Mouse (Mus musculus) kidney, postnatal 0 days (tissue): Measurements from ENCODE around the gene Gm12216. TPM values are rescaled to one million over a fixed set of nuclear protein-coding genes. Genes with fewer than 3 reads are reported as not detected.
A peak's percentile ranks its signal among the peaks of the same experiment; 100 is the strongest.

Source experiments
- ATAC-seq: fragments of 200-750 bp; cut with Nextera tagmentation; replicated peaks from 2 replicates; pipeline ENCODE4 v1.8.0; 2017; ENCODE audit warnings: low read depth, moderate number of reproducible peaks, moderate TSS enrichment, moderate library complexity; ENCODE audit not compliant: low FRiP score
- DNase-seq: peaks from one replicate; pipeline ENCODE4 v3.0.0-alpha.2; 2016; ENCODE audit warnings: low spot score
- H3K27ac ChIP-seq: fragments of 300-500 bp; sonication (generic); 2 replicates; pipeline ENCODE4 v1.5.1; 2014; ENCODE audit warnings: mild to moderate bottlenecking
- H3K27me3 ChIP-seq: fragments of 300-500 bp; sonication (generic); 2 replicates; pipeline ENCODE4 v1.6.1; 2014; ENCODE audit warnings: low read length, mixed read lengths; ENCODE audit not compliant: insufficient read depth
- H3K36me3 ChIP-seq: fragments of 300-500 bp; sonication (generic); 2 replicates; pipeline ENCODE4 v1.6.1; 2014; ENCODE audit warnings: low read length, mixed read lengths; ENCODE audit not compliant: insufficient read depth
- H3K4me1 ChIP-seq: fragments of 300-500 bp; sonication (generic); replicated peaks from 2 replicates; pipeline ENCODE4 v1.6.1; 2014; ENCODE audit warnings: antibody characterized with exemption, low read length, mixed read lengths; ENCODE audit not compliant: insufficient read depth
- H3K4me2 ChIP-seq: fragments of 300-500 bp; sonication (generic); 2 replicates; pipeline ENCODE4 v1.6.1; 2014; ENCODE audit warnings: mild to moderate bottlenecking, low read length, moderate library complexity, mixed read lengths
- H3K4me3 ChIP-seq: fragments of 300-500 bp; sonication (generic); replicated peaks from 2 replicates; pipeline ENCODE4 v1.5.1; 2014; ENCODE audit warnings: low read depth, low read length
- H3K9ac ChIP-seq: fragments of 300-500 bp; sonication (generic); 2 replicates; pipeline ENCODE4 v1.6.1; 2014; ENCODE audit warnings: low read depth, low read length
- H3K9me3 ChIP-seq: fragments of 300-500 bp; sonication (generic); replicated peaks from 2 replicates; pipeline ENCODE4 v1.6.1; 2016; ENCODE audit warnings: low read length, inconsistent platforms, mixed read lengths
- CTCF ChIP-seq: IDR thresholded peaks from 2 replicates; pipeline ENCODE4 v1.5.1; 2016; ENCODE audit warnings: antibody characterized with exemption, low read depth, mild to moderate bottlenecking, moderate library complexity
- WGBS: fragments of 180-500 bp; shearing (Covaris S2); extraction: QIAGEN DNeasy Blood & Tissue Kit; methylation state at CpG from one replicate; pipeline ENCODE4 v1.1.7; 2014; 5-methylcytosine and 5-hydroxymethylcytosine counted together
- polyA plus RNA-seq: library from polyadenylated mRNA; unstranded; fragments of >200 nt; fragmentation: Nextera tagmentation; extraction: Ambion mirVana; gene quantifications from 2 replicates; pipeline ENCODE4 v1.2.1, GENCODE M21; 2015

The Gm12216 gene
- polyA plus RNA-seq, 1 experiment from 2014 or later: 2.3 TPM

DNA sequence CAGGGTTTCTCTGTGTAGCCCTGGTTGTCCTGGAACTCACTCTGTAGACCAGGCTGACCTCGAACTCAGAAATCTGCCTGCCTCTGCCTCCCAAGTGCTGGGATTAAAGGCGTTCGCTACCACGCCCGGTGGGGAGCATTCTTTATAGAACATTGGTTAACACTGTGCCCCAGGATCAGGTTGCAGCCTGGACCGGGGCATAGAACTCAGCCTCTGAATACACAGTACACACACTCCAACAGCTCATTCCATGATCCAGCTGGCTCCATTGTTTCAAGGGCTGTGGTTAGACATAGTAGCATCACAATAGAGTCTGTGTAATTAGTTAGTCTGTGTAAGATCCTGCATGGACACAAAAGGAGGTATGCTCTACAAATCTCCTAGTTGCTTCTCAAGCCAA lies 40.9 kb upstream of the Gm12216 start:
- Histone ChIP-seq H3K36me3 (no peaks in the 10 kb centered on the region), H3K9ac (no peak overlapping the region), H3K9me3 (no peaks in the 10 kb centered on the region), H3K4me1 (peaks cover 10% of the 10 kb centered on the region; the same call in 1 of the 2 replicates), H3K4me2 (no peak overlapping the region), H3K27ac (no peak overlapping the region), H3K4me3 (no peak overlapping the region), H3K27me3 (no peaks in the 10 kb centered on the region)
- DNase-seq: no peak
- no peak for ATAC-seq
- TF ChIP-seq CTCF: no peak
- WGBS: 89% methylated on average over 6 of the region's 6 CpGs

DNA sequence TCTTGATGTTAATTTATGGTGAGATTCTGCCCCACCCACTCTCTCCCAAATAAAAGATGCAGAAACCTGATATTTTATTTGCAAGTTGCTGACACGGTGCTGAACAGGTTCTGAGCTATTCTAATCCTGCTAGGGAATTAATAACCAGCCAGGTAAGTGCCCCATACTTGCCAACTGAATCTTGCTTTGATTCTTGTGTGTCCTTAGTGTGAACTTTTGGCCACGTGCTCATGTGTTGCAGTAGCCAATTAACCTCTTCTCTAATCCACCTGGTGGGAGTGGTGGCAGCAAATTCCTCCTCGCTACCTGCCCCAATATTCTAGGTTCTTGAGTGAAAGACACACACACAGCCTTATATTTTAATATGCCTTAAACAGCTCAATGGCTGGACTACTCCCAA lies 39.9 kb upstream of the Gm12216 start:
- no peaks in the 10 kb centered on the region for H3K36me3 ChIP-seq
- 0 out of 2 replicates have a peak, but pooled peaks cover 4% of the 10 kb centered on the region for H3K4me1 ChIP-seq
- DNase-seq (no peak), ATAC-seq (peak; percentile 54; the same call in 1 of the 2 replicates)
- TF ChIP-seq CTCF: no peak
- H3K4me3 ChIP-seq: no peak overlapping the region
- no peak overlapping the region for H3K4me2 ChIP-seq
- no peak overlapping the region for H3K27ac ChIP-seq
- WGBS: 22% methylated on average over 3 of the region's 3 CpGs
- H3K9ac ChIP-seq: no peak overlapping the region
- no peaks in the 10 kb centered on the region for H3K27me3 ChIP-seq
- H3K9me3 ChIP-seq: no peaks in the 10 kb centered on the region

DNA sequence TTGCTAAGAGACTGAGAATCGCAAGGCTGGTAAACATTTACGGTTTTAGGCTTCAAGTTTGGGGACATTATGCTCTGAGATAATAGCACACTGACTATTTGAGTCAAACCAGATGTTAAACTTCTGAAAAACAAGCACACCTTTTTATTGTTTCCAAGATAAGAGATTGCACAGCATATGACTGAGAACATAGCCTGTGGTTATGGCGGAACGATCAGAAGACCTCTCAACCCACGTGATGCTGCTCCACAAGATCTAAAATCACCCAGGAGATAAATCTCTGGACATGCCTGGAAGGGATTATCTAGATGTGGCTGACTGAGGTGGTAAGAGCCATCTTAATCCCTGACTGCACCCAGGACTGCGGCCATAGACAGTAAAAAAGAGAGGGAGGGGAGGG lies 37.9 kb upstream of the Gm12216 start:
- Histone ChIP-seq H3K9ac (no peak overlapping the region), H3K9me3 (no peaks in the 10 kb centered on the region), H3K36me3 (no peaks in the 10 kb centered on the region), H3K4me3 (no peak overlapping the region), H3K27ac (no peak overlapping the region), H3K4me2 (no peak overlapping the region), H3K4me1 (no peaks in the 10 kb centered on the region; the same call in 1 of the 2 replicates), H3K27me3 (no peaks in the 10 kb centered on the region)
- no peak for TF ChIP-seq CTCF
- 74% methylated on average over 6 of the region's 6 CpGs for WGBS
- DNase-seq (no peak), ATAC-seq (no peak)

DNA sequence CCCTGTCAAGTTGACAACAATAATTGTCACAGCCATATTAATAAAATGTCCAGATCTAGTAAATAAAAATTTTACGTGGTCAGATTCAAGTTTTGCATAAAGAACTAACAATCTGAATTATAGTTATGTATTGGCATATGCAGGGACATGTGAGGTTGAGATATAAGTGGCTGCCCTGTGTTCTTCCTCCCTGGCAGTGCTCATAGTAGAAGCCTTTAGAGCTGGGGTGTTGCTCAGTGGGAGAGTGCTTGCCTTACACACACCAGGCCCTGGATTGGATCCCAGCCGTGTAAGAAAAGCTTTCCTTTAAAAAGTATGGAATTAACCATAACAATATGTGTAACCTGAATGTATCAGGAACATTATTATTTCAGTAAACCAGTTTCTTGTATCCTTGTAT lies 34.4 kb upstream of the Gm12216 start:
- DNase-seq: no peak
- no peak overlapping the region for H3K4me2 ChIP-seq
- H3K27me3 ChIP-seq: no peaks in the 10 kb centered on the region
- H3K9me3 ChIP-seq: no peaks in the 10 kb centered on the region
- no peak for ATAC-seq
- no peaks in the 10 kb centered on the region for H3K36me3 ChIP-seq
- H3K9ac ChIP-seq: no peak overlapping the region
- no peak for TF ChIP-seq CTCF
- peaks cover 3% of the 10 kb centered on the region for H3K4me1 ChIP-seq
- 68% methylated on average over 2 of the region's 2 CpGs for WGBS
- H3K27ac ChIP-seq: no peak overlapping the region
- H3K4me3 ChIP-seq: no peak overlapping the region

DNA sequence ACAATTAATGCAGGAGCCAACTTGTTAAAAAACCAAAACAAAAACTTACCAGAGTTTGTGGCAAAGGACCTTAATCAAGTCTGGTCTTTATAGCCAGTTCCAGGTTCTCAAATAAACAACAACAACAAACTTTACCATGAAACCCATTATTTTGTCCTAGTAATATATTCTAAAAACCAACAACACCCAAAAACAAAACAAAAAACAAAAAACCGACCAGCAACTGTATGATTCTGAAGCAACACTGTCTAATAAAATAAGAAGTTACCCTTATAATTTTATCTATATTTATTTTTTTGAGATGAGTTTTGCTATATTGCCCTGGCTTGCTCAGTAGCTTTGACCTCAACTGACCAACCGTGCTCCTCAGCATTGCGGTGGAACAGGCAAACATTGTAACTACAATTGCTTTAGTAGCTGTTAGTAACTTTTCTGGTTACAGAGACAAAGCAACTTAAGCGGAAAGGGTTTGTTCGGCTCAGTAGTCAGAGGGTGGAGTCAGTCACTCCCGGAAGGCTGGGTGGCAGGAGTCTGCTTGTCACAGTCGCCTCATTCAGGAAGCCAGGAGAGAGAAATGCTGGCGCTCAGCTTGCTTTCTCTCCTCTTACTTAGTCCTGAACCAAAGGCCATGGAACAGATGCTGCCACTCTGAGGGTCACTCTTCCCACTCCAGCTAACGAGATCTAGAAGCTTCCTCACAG lies 33.8 kb upstream of the Gm12216 start:
- no peak overlapping the region for H3K4me2 ChIP-seq
- H3K4me3 ChIP-seq: no peak overlapping the region
- 0 out of 2 replicates have a peak, but pooled peaks have one; percentile 2 for TF ChIP-seq CTCF
- 24% methylated on average over 9 of the region's 9 CpGs for WGBS
- DNase-seq (peak; percentile 65), ATAC-seq (no peak)
- H3K9me3 ChIP-seq: no peaks in the 10 kb centered on the region
- H3K36me3 ChIP-seq: no peaks in the 10 kb centered on the region
- H3K9ac ChIP-seq: no peak overlapping the region
- no peaks in the 10 kb centered on the region for H3K27me3 ChIP-seq
- H3K4me1 ChIP-seq: peaks cover 8% of the 10 kb centered on the region
- H3K27ac ChIP-seq: no peak overlapping the region

DNA sequence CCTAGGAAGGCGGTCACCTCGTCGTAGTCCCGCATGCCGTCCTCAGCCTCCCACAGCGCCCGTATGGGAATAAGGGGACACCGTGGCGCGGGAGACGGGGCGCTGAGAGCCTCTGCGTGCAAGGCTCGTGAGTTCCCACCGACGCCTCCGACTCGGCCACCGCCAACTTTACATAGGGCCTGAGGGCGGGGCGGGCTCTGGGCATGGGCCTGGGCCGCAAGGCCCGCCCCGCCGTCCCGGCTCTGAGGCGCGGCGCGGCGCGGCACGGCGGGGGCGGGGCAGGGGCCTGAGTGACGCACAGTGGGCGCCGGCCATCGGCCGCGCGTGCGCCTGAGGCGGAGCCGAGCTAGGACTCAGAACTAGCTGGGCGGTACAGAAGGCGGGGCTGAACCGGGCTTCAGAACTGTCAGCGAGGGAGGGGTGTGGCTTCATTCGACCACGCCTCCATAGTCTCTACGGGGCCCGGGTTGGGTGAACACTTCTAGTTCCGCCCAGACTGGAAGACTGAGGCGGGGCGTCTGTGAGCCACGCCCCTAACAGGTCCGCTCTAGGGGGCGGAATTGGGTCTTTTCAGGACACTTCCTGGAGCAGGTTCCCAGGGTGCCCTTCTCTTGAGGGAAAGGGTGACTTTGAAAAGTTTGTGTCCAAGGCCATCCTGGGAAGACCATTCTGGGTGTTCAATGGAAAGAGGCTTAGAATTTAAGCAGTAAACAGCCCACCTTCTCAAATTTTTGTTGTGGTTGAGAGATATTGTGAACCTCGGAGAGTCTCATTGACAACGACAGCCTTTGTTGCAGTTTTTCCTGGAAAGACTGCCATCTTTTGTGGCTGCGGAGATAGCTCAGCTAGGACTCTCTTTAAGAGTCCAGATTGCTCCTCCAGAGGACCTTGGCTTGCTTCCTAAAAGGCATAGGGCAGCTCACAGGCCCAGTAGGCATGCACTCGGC lies 32.7 kb upstream of the Gm12216 start, which contains the start of gene Slc22a5:
Slc22a5 (minus strand) TSS at position 156 of the 947 bp plus-strand sequence.
- peak; percentile 99 for DNase-seq
- TF ChIP-seq CTCF: peak; percentile 33; the same call in 1 of the 2 replicates
- Histone ChIP-seq H3K4me1 (peaks cover 8% of the 10 kb centered on the region), H3K27ac (peak within 1 kb of the TSS; percentile 86), H3K27me3 (no peaks in the 10 kb centered on the region), H3K4me2 (peak within 1 kb of the TSS; percentile 73), H3K4me3 (peak within 1 kb of the TSS; percentile 49), H3K9me3 (no peaks in the 10 kb centered on the region), H3K9ac (peak within 1 kb of the TSS; percentile 72), H3K36me3 (no peaks in the 10 kb centered on the region)
- peak; percentile 98 for ATAC-seq
- 4% methylated on average over 63 of the region's 63 CpGs for WGBS
